Mouse (Mus musculus) adrenal gland, adult (tissue): ENCODE measurements around the gene H2-T3.
"Not testable (repeated sequence)": the region's sequence is repeated elsewhere in the genome, so short reads cannot be mapped to it uniquely, and the experiment has no call there.

Source experiments
- DNase-seq, 2 experiments: peaks; one replicate each; pipeline ENCODE4 v3.0.0; 2022 to 2023; ENCODE audit warnings: low spot score in 1 of 2; ENCODE audit not compliant: inconsistent age in 2 of 2

H2-T3 gene

GRCm38 (mm10) chr17:36179446-36179845 lies 10.6 kb downstream of the H2-T3 start:
- DNase-seq, result not testable (repeated sequence)

- peak; percentile 25 to 52 for DNase-seq
These were observed 11.1 kb downstream of the H2-T3 start for GRCm38 (mm10) chr17:36178938-36179337.

GRCm38 (mm10) chr17:36176132-36176531 lies 14.0 kb downstream of the H2-T3 start:
- DNase-seq, result not testable (repeated sequence)

GRCm38 (mm10) chr17:36170287-36170814 lies 19.7 kb downstream of the H2-T3 start:
- DNase-seq, result no peak

- no peak for DNase-seq
These were observed 20.3 kb downstream of the H2-T3 start for GRCm38 (mm10) chr17:36169753-36170152.

GRCm38 (mm10) chr17:36169094-36169493 lies 21.0 kb downstream of the H2-T3 start:
- not testable (repeated sequence) for DNase-seq

GRCm38 (mm10) chr17:36168039-36168652 lies 21.9 kb downstream of the H2-T3 start, which contains the start of gene Gm8909:
Gene Gm8909, minus strand, starts transcription at chr17:36168537.
- DNase-seq, result peak in 1 of 2 experiments; percentile 62

GRCm38 (mm10) chr17:36167306-36168038 lies 22.6 kb downstream of the H2-T3 start:
- DNase-seq, result no peak

GRCm38 (mm10) chr17:36166901-36167300 lies 23.2 kb downstream of the H2-T3 start:
- not testable (repeated sequence) for DNase-seq

GRCm38 (mm10) chr17:36161129-36162051 lies 28.7 kb downstream of the H2-T3 start:
- DNase-seq, result no peak

GRCm38 (mm10) chr17:36158264-36158663 lies 31.8 kb downstream of the H2-T3 start:
- not testable (repeated sequence) for DNase-seq

- DNase-seq, result peak in 1 of 2 experiments; percentile 55
These were observed 32.3 kb downstream of the H2-T3 start for GRCm38 (mm10) chr17:36157782-36158181.

GRCm38 (mm10) chr17:36154271-36155149 lies 35.6 kb downstream of the H2-T3 start:
- no peak for DNase-seq

- DNase-seq, result not testable (repeated sequence)
These were observed 38.9 kb downstream of the H2-T3 start for GRCm38 (mm10) chr17:36151200-36151599.

GRCm38 (mm10) chr17:36148468-36148867 lies 41.6 kb downstream of the H2-T3 start:
- not testable (repeated sequence) for DNase-seq

GRCm38 (mm10) chr17:36146937-36147336 lies 43.1 kb downstream of the H2-T3 start:
- DNase-seq, result not testable (repeated sequence)

- not testable (repeated sequence) for DNase-seq
These were observed 44.3 kb downstream of the H2-T3 start for GRCm38 (mm10) chr17:36145861-36146156.

GRCm38 (mm10) chr17:36145111-36145860 lies 44.8 kb downstream of the H2-T3 start:
- DNase-seq, result peak; percentile 30 to 67

GRCm38 (mm10) chr17:36136299-36136848 lies 53.7 kb downstream of the H2-T3 start:
- not testable (repeated sequence) for DNase-seq
